Mouse (Mus musculus) cerebellum, adult 2 months (tissue): ENCODE data around the gene Sox5.

ENCODE experiments used
- CTCF ChIP-seq: fragments of 200-500 bp; IDR thresholded peaks from 2 replicates; pipeline ENCODE4 v1.5.1; 2011; ENCODE audit warnings: low read depth, mild to moderate bottlenecking, control low read depth, low read length, moderate library complexity, borderline replicate concordance; ENCODE audit not compliant: insufficient read depth
- POLR2A ChIP-seq: fragments of 200-500 bp; IDR thresholded peaks from 2 replicates; pipeline ENCODE4 v1.6.1; 2011; ENCODE audit warnings: low read length, control low read depth, borderline replicate concordance; ENCODE audit not compliant: insufficient read depth

- no peak for TF ChIP-seq CTCF
- no peak for TF ChIP-seq POLR2A
Observed at GRCm38 (mm10) chr6:144753963-144754296, 27.8 kb downstream of the Sox5 start.
